ENCODE assay signal across 7 mouse cellular contexts in genomic region chr2:147184071-147184990, GRCm38 (mm10). TPM values are rescaled to one million over a fixed set of nuclear protein-coding genes. Genes with fewer than 3 reads are reported as not detected.
DNase-seq lines count a peak whose midpoint lies in the region; ATAC-seq and TF ChIP-seq lines count a peak whose summit lies in the region.

No protein-coding gene starts in this region.

- H3K27me3 ChIP-seq in E14TG2a.4 (ENCODE audit: insufficient read depth, low read length), result peaks cover 97% of the 10 kb centered on the region
- H3K27me3 ChIP-seq in forebrain, embryonic 15.5 days, result peaks cover 87% of the 10 kb centered on the region
- H3K27me3 ChIP-seq in liver, embryonic 15.5 days, result peaks cover 98% of the 10 kb centered on the region

- H3K4me1 ChIP-seq in E14TG2a.4 (replicated peaks; ENCODE audit: low read depth, low read length), result peaks cover 76% of the 10 kb centered on the region
- peaks cover 22% of the 10 kb centered on the region for H3K4me1 ChIP-seq in forebrain, embryonic 15.5 days
- peaks cover 11% of the 10 kb centered on the region for H3K4me1 ChIP-seq in liver, embryonic 15.5 days (replicated peaks)

- no peak overlapping the region; the same call in 1 of the 2 replicates for H3K9ac ChIP-seq in forebrain, embryonic 15.5 days (replicated peaks)
- H3K9ac ChIP-seq in liver, embryonic 15.5 days, result no peak overlapping the region

- TF ChIP-seq CTCF in E14TG2a.4 (conservative IDR thresholded peaks at IDR 0.05; ENCODE audit: low read length), result no peak

- H3K36me3 ChIP-seq in E14TG2a.4 (ENCODE audit: insufficient read depth, low read length), result no peaks in the 10 kb centered on the region
- no peaks in the 10 kb centered on the region for H3K36me3 ChIP-seq in forebrain, embryonic 15.5 days
- H3K36me3 ChIP-seq in liver, embryonic 15.5 days (replicated peaks), result no peaks in the 10 kb centered on the region

- peak; percentile 9 for DNase-seq in A20 (ENCODE audit: low read depth, low spot score)
- no peak for DNase-seq in spleen, adult 12 weeks (ENCODE audit: low spot score)
- DNase-seq in cerebellum, adult 9-11 months, result no peak

- ATAC-seq in forebrain, embryonic 15.5 days (replicated peaks), result no peak; the same call in 1 of the 2 replicates
- ATAC-seq in liver, embryonic 15.5 days (ENCODE audit: insufficient read depth), result no peak
- ATAC-seq in monocyte, adult 5-6 weeks (replicated peaks; ENCODE audit: insufficient number of reproducible peaks, low FRiP score, low TSS enrichment, poor library complexity, severe bottlenecking), result no peak

- H3K4me3 ChIP-seq in E14TG2a.4 (replicated peaks; ENCODE audit: low read length), result peak overlapping the region; percentile 65
- peak overlapping the region; percentile 26 for H3K4me3 ChIP-seq in forebrain, embryonic 15.5 days
- H3K4me3 ChIP-seq in liver, embryonic 15.5 days (replicated peaks), result peak overlapping the region; percentile 21; the same call in 1 of the 2 replicates

- H3K9me3 ChIP-seq in E14TG2a.4 (ENCODE audit: low read length), result no peaks in the 10 kb centered on the region
- no peaks in the 10 kb centered on the region for H3K9me3 ChIP-seq in forebrain, embryonic 15.5 days
- no peaks in the 10 kb centered on the region for H3K9me3 ChIP-seq in liver, embryonic 15.5 days (replicated peaks)

- H3K4me2 ChIP-seq in forebrain, embryonic 15.5 days (replicated peaks), result peak overlapping the region; percentile 19
- peak overlapping the region; percentile 48 for H3K4me2 ChIP-seq in liver, embryonic 15.5 days

- H3K27ac ChIP-seq in forebrain, embryonic 15.5 days (replicated peaks), result no peak overlapping the region
- no peak overlapping the region for H3K27ac ChIP-seq in liver, embryonic 15.5 days (replicated peaks)

- WGBS in forebrain, embryonic 15.5 days, result under 1% methylated on average over 63 of the region's 65 CpGs
- under 1% methylated on average over 63 of the region's 65 CpGs for WGBS in liver, embryonic 15.5 days (ENCODE audit: insufficient replicate concordance)

RNA-seq across cellular contexts. Expression of gene Nkx2-2, which starts 9.7 kb away (rescaled TPM):
- polyA plus RNA-seq in forebrain, embryonic 15.5 days (2015; fragmentation: Nextera tagmentation; extraction: Ambion mirVana), result 1.5 and 4.1 TPM in 2 replicates
- polyA plus RNA-seq in liver, embryonic 15.5 days (2015; fragmentation: Nextera tagmentation; extraction: Ambion mirVana), result not detected in 2 replicates
- not detected in 3 replicates for total RNA-seq in monocyte, adult 5-6 weeks (2017)
